Mouse (Mus musculus) left cerebral cortex, adult 11 months (tissue): ENCODE measurements around the gene Cyld.
"Not testable (repeated sequence)": the region's sequence is repeated elsewhere in the genome, so short reads cannot be mapped to it uniquely, and the experiment has no call there.

Experiments used
- DNase-seq: peaks from one replicate; pipeline ENCODE4 v3.0.0; 2022; ENCODE audit warnings: low spot score

Cyld gene

DNA sequence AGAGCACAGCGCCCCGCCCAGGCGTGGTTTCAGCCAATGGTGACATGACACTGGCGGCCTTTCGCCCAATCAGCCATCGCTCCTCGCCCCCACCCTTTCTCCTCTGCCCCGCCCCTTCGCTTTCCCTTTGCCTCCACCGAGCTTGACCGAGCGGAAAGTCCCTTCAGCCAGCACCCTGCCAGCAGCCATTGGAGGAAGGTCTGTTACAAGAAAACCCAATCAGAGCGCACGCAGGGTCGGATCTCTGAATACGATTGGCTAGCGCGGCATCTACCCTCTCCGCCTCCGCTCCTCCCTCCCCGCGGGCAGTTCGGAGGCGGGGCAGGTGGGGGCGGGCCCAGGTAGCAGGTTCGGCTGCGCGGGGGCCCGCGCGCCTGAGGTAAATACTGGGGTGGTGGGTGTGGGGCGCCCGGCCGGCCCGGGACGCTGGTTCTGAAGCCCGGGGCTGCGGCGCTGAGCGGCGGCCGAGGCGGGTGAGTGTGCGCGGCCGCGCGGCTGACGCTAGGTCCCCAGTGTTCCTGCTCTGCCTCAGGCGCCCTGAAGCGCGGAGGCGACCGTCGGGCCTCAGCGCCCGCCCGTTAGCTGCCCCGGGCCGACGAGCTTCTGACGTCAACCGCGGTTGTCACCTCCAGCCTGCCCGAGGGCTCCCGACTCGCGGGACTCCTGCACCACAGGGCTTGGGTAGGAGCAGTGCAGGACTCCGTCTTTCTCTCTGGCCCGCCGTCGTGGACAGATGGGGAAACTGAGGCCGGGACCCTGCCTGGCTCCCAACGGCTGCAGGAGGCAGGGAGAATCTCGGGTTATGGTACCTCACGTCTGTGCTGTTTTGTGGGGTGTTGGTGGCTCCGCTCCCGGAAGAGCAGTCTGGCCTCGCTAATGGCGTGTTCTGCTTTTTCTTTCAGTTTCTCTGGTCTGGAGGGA, at the start of gene Cyld:
TSS of gene Cyld (plus strand) at position 308 of the 921 bp plus-strand sequence.
- DNase-seq: peak; percentile 99

DNA sequence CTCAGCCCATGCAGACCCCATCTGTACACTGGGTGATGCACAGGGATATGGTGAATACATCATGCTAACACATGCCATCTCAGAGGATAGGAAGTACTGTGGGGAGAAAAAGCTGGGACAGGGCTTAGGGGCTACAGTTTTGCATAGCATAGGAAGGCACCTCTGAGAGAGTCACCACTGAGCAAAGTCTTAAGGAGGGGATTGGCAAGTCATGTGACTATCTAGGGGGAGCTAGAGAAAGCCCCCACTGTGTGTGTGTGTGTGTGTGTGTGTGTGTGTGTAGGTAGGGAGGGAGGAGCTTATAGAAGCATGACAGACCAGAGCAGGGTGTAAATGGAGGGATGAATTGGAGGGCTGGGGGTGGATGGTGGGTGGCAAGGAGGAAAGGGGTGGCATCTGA, 48.5 kb upstream of the Cyld start:
- no peak for DNase-seq

DNA sequence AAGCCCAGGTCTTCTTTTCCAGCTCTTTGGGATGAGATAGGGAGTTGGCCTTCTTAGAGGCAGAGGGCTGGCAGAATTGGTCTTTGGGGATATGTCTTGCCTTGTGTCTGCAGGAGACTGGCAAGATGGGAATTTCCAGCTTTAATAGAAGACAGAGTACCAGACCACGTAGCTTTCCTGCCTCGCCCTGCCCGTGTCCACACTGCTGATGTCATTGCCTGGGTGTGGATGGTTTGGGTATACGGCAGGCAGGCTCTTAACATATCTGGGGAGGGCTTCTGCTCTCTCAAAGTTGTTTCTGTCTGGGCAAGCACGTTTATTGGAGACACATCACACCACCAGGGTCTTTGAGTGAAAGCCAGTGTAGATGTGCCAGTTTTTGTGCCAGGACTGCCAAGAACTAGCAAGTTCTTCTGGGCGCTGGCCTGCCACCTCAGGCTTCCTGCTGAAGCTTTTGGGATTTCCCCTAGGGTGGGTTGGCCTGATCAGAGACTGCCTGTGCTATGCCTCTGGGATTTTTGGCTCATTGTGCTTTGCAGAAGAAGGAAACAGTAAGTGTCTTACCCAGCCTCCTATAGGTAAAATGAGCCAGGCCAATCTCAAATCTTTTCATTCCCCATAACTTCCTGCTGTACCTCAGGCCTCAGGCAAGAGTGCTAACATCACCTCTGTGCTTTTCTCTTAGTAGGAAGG, 46.7 kb upstream of the Cyld start:
- DNase-seq: no peak

DNA sequence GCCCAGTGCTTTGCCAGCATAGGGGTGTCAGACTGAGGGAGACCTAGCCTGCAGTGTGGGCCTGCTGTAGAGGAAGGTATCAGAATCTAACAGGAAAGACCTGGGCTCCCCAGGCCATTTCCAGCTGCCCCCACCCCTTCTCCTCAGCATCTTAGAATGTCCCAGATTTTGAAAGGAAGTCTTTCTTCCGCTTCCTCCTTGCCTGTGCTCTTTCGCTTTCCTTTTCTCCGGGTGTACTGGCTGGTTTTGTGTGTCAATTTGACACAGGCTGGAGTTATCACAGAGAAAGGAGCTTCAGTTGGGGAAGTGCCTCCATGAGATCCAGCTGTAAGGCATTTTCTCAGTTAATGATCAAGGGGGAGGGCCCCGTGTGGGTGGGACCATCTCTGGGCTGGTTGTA, 45.7 kb upstream of the Cyld start:
- DNase-seq: not testable (repeated sequence)

DNA sequence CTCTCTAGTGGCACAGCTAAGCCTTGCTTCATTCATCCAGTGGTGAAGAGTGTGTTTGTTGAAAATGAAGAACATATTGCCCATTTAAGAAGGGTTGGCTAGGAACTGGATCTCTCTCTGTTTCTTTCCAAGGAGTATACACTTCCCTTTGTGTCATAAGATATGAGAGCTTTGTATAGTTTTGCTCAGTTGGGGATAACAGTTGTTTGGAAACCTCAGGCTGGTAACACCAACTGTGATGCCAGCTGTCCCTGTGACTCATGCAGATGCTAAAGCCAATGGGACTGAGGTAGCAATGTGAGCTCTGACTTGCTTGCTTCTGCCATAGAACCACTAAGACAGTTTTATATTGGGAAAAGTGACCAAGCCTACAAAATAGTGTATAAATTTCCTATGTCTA, 41.5 kb upstream of the Cyld start:
- DNase-seq: peak; percentile 45

DNA sequence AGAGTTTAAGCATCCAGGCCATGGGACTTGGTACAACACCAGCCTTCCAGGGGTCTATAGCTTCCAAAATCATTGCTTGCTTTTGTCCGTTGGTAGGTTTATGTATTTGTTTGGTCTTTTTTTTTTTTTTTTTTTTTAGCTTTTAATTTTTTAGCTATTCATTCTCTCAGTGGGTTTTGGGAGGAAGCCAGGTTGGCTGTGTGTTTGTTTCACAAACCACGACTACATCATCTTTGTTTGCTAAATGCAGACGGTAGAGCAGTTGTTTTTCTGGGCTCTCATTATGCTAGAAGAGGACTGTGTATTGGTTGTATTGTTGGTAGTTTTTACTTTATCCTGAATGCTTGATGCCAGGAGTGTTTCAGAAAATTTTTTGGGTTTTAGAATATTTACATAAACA, 37.0 kb upstream of the Cyld start:
- DNase-seq: no peak

DNA sequence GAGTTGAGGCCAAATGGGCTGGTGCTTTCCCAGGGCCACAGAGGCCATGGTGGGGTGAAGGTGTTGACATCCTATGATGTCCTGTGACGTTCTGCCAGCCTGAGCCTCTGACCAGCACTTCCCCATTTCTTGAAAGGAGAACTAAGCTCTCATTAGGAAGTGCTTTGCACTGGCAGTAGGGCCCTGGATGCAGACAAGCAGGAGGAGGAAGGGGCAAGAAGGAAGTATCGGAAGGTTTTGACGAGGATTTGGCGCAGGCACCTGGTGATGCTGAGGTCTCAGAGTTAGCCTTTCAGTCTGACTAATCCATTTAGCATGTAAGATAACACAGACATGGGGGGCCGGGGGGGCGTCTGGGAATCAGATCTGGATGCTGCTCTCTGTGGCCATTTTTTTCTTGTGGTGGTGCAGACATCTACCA, 34.4 kb upstream of the Cyld start:
- no peak for DNase-seq

DNA sequence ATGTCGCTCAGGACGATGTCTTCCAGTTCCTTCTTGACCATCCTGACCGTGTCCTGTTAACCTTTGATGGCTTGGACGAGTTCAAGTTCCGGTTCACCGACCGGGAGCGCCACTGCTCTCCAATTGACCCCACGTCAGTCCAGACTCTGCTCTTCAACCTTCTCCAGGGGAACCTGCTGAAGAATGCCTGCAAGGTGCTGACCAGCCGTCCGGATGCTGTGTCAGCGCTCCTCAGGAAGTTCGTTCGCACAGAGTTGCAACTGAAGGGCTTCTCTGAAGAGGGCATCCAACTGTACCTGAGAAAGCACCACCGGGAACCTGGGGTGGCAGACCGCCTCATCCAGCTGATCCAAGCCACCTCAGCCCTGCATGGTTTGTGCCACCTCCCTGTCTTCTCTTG, 32.7 kb upstream of the Cyld start:
- DNase-seq: no peak

DNA sequence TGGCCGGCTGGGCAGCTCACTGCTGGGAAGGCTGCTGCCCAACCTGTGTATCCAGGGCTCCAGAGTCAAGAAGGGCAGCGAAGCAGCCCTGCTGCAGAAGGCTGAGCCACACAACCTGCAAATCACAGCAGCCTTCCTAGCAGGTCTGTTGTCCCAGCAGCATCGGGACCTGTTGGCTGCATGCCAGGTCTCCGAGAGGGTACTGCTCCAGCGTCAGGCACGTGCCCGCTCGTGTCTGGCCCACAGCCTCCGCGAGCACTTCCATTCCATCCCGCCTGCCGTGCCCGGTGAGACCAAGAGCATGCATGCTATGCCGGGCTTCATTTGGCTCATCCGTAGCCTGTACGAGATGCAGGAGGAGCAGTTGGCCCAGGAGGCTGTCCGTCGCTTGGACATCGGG, 31.9 kb upstream of the Cyld start:
- DNase-seq: no peak

DNA sequence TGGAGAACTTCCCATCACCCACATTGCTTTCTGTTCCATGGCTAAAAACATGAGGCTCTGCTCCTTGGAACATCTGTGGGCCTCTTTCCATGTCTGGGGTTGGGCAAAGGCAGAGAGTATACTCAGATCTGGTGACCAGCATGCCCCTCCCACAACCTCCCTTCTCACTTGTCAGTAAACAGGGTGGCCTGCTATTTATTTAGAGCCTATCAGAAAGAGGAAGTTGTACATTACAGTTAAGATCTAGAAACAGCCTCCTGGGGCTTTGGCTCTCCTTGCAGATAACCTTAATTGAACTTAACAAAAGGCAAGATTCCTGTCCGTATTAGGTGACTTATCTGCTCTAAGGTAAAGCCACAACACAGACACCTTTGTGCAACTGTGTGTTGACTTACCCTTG, 30.4 kb upstream of the Cyld start:
- no peak for DNase-seq

DNA sequence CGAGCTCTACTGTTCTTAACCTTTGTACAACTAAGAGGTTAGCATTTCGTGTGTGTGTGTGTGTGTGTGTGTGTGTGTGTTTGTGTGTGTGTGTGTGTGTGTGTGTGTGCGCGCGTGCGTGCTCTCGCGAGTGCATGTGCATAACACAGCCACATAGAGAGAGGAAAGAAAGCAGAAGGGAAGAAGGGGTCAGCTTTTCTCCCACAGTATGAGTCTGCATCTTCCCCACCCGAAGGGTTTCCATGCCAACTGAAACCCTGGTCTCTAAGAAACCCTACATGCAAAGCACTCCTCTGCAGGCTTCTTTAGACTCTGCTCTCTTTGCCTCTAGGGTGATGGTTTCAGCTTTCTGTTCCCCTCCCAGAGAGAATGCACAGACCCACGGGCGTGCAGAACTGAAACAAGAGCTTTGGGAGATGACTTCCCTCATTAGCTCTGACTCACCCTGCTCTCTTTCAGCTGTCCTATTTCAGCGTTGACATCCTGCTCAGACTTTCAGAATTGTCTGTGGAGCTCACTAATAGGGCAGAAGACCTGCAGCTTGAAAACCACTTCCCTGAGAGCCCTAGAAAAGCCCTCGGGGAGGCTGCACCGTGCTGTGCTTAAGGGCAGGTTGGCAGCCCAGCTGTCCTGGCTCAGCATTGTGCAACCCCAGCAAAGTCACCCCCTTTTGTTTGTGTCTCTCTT, 28.3 kb upstream of the Cyld start:
- peak; percentile 67 for DNase-seq

DNA sequence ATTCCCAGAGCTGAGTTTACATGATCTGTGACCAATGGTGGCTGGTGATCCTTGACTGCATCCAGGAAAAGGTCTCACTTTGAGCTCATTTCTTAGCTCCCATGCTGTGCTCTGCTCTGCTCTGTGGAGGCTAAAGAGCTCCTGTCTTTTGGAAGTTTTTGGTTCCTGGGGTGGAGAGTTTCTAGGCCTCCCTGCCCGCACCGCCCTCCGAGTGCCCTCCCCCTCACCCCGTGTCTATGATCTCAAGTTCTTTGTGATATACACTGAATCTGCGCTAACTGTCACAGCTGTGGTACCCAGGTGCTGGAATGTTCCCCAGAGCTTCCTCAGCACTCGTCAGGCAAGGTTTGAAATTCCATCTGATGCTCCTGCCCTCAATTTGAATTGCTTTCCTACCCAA, 26.0 kb upstream of the Cyld start:
- DNase-seq: no peak

DNA sequence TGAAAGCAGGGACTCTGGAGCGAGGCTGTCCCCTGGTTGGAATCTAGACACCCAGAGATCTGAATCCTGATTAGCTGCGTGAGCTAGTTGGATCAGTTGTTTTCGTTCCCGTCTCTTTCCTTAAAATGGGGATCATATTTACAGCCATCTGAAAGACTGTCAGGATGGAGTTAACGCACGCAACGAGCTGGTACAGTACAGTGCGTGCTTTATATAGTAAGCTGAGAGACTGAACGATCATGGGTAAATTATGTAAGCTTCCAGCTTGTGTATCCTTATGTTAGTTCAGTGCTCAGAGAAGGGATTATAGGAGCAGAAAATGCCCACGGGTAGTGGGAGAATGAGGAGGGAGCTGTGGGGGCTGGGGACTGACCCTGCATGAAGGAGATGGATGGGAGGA, 25.3 kb upstream of the Cyld start:
- DNase-seq: no peak

DNA sequence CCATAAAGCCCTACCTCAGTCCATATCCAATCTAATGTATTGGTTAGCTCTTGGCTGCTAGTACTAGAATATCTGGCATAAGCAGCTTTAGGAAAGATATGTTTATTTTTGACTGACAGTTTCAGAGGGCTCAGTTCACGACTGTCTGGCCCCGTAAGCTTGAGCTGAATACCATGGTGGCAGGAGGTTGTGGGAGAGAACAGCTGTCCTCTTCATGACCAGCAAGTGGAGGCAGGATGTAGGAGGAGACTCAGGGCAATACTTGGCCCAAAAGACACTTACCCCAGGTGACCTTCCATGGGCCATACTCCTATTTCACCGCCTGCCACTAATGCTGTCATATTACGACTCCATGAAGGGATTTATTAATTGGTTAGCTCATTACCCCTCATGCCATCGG, 23.0 kb upstream of the Cyld start:
- no peak for DNase-seq

DNA sequence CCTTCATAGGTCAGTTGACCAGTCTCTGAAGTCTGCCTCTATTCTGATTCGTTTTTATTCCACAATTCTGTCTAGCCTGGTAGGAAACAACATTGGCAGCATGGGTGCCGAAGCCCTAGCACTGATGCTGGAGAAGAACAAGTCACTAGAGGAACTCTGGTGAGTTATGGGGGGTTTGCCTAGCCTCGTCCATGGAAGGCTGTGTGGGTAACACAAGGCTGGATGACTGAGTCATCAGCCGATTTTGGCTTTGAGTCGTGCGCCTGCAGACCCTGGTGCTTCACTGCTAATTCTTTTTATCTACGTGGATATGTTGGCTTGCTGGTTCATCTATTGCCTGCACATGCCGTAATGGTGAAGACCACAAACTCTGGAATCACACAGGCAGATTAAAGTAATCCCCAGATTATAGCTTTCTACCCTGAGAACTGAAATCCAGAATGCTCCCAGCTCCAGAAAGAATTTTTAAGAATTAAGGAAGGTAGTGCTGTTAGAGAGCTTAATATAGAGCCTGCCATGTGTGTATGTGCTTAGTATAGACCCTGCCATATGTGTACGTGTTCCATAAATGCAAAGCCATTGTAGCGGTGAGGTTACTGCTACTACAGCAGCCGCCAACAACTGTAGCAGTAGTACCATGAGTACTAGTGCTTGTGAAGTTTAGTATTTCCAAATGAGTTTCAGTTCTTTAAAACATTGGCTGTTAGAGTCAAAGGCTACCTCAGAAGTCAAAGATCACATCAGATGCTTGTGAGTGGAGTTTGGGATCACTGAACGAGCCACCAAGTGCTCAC, 21.3 kb upstream of the Cyld start:
- DNase-seq: no peak

DNA sequence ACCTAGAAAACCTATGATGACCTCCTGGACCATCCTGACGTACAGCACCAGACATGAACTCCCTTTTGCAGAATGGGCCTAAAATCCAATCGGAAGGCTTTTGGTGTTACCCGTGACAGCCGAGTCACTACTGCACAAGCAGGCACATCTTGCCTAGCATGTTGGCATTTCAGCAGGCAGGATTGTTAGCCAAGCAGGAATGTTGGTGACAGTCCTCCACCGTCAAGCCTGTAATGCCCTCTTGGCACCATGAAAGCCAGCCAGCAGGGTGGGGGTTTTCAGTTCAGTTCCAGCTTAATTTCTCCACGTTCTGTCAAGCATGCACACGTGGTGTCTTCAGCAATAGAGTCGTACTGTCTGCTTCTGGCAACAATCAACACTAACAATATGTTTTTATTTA, 19.8 kb upstream of the Cyld start:
- no peak for DNase-seq

DNA sequence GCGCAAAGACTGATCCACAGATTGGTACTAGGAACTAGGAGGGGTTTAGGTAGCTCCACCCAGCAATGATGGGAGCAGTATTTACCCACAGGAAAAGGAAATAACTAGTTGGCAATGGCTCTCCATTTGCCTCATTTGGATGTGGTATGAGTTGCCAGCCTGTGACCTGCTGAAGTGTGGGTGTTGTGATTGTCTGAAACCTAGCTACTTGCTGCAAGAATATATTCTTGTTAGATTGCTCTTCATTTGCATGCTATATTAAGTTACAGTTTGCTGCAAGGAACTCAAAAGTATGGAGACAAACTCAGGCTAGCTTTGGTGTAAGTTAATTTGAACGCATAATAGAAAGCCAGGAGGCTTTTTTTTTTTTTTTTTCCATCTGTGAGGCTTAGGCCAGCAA, 16.3 kb upstream of the Cyld start:
- DNase-seq: no peak

DNA sequence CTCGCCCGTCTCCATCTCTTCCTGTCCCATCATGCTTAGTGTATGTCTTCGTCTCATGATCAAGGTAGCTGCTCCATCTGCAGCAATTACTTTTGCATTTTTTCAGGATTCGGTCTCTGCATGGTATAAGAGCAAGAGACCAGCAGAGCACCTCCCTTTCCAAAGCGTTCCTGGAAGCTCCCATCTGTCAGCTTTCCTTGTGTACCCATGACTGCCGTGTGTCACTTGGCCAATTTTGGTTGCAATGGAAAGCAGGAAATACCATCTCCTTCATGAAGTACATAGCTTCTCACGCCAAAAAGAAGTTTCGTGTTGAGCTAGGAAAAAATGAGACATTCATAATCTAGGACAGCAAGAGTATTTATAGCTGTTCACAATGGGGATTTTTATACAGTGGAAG, 15.8 kb upstream of the Cyld start:
- no peak for DNase-seq

DNA sequence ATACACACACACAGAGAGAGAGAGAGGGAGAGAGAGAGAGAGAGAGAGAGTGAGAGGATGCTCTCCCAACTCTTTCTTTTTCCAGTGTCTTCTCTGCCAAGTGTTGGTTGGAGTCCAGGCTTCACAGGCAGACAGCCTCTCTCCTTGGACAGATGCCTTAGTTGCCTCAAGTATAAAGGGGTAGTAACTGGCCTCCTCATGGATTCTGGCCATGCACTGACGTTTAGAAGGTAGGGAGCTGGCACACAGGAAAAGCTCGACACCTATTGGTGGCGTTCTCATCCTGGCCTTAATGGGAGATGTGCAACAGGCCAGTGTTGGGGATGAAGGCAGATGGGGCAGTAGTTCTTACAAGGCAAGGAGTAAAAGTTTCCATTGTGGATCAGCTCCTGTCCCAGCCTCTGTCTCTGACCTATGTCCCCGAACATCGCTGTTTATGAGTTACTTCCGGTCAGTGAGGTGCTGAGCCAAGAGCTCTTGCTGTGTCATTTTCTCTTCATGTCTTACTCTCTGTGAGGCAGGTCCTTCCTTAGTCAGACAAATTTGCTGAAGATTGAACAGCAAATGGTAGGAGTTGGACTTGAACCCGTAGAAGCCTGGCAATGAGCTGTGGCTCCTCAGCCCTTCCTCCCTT, 13.1 kb upstream of the Cyld start:
- DNase-seq: no peak

DNA sequence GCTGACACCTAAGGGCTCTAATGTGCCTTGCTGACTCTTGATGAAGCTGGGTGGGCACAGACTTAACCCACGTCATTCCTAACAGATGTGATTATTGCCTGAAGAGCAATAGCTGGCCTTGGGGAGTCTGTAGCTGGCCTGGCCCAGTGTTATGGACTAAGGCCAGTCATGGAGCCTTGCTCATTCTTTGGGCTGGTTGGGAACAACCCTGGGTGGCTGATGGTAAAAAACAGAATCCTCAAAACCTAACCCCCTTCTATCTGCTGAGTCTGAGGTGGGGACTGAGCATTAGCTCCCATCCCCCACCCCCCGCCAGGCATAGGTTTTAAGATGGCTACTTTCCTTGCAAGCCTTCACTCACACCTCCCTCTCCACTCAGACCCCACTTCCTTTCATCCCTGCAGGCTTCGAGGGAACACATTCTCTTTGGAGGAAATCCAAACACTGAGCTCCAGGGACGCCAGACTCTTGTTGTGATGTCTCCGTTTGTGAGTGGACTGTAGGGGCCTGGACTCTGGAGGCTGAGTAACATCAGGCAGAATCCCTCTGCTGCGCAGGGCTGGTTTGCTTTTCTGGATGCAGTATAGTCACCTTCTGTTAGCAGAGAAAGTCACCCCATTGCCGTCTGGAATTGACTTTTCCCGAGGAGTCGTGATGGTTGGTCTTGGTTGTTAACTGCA, 10.5 kb upstream of the Cyld start:
- no peak for DNase-seq

DNA sequence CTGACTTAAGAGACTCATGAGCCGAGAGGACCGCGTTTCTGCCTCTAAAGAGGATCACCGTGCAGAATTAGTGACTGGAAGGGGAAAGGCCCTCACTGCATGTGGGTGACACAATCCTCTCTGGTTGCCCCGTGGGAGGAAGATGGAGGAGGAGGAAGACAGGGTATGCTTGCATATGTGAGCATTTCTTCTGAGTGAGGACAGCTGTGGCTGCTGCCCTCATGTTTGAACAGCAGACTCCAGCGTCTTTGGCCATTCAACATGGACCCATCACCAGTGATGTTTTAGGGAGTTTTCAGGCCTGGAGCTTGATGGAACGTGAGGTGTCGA, 10.0 kb upstream of the Cyld start:
- DNase-seq: no peak
